Mouse (Mus musculus): Measurements from ENCODE around the gene Zpbp2. TPM values are rescaled to one million over a fixed set of nuclear protein-coding genes. Genes with fewer than 3 reads are reported as not detected.
"Not testable (repeated sequence)": the region's sequence is repeated elsewhere in the genome, so short reads cannot be mapped to it uniquely, and the experiment has no call there.

The Zpbp2 gene
- polyA plus RNA-seq, 1 experiment from 2014 or later = 0.37 TPM

- H3K4me3 ChIP-seq = no peak overlapping the region
- H3K4me2 ChIP-seq (replicated peaks) = no peak overlapping the region
- no peak for ATAC-seq (ENCODE audit: low FRiP score, low read depth)
- H3K27me3 ChIP-seq = peaks cover 44% of the 10 kb centered on the region
- H3K9me3 ChIP-seq = no peaks in the 10 kb centered on the region
- 42% methylated on average over 5 of the region's 6 CpGs for WGBS
- no peak overlapping the region for H3K9ac ChIP-seq (replicated peaks)
- H3K27ac ChIP-seq (replicated peaks) = no peak overlapping the region
- H3K4me1 ChIP-seq = peaks cover 5% of the 10 kb centered on the region
- no peaks in the 10 kb centered on the region for H3K36me3 ChIP-seq
Measured at GRCm38 (mm10) chr11:98597363-98597762, 46.5 kb downstream of the Zpbp2 start.

GRCm38 (mm10) chr11:98597991-98598390 lies 47.1 kb downstream of the Zpbp2 start, which contains the start of gene Lrrc3c:
TSS of gene Lrrc3c (plus strand) at chr11:98598291.
- H3K4me1 ChIP-seq = peaks cover 7% of the 10 kb centered on the region
- H3K36me3 ChIP-seq = no peaks in the 10 kb centered on the region
- H3K9me3 ChIP-seq = no peaks in the 10 kb centered on the region
- ATAC-seq (ENCODE audit: low FRiP score, low read depth) = no peak
- H3K9ac ChIP-seq (replicated peaks) = no peak within 1 kb of the TSS
- peaks cover 41% of the 10 kb centered on the region for H3K27me3 ChIP-seq
- 87% methylated on average over 8 of the region's 8 CpGs for WGBS
- no peak within 1 kb of the TSS for H3K27ac ChIP-seq (replicated peaks)
- no peak within 1 kb of the TSS for H3K4me2 ChIP-seq (replicated peaks)
- H3K4me3 ChIP-seq = no peak within 1 kb of the TSS

- Histone ChIP-seq H3K27me3 (peaks cover 41% of the 10 kb centered on the region), H3K36me3 (no peaks in the 10 kb centered on the region), H3K27ac (replicated peaks) (no peak overlapping the region), H3K9me3 (no peaks in the 10 kb centered on the region), H3K4me1 (peaks cover 7% of the 10 kb centered on the region), H3K9ac (replicated peaks) (no peak overlapping the region), H3K4me2 (replicated peaks) (no peak overlapping the region), H3K4me3 (no peak overlapping the region)
- WGBS = 73% methylated on average over 18 of the region's 18 CpGs
- no peak for ATAC-seq (ENCODE audit: low FRiP score, low read depth)
Measured at GRCm38 (mm10) chr11:98598851-98599290, 48.0 kb downstream of the Zpbp2 start.

- no peaks in the 10 kb centered on the region for H3K9me3 ChIP-seq
- WGBS = 44% methylated on average over 18 of the region's 18 CpGs
- ATAC-seq (ENCODE audit: low FRiP score, low read depth) = no peak
- no peaks in the 10 kb centered on the region for H3K36me3 ChIP-seq
- no peak overlapping the region for H3K27ac ChIP-seq (replicated peaks)
- peaks cover 41% of the 10 kb centered on the region for H3K27me3 ChIP-seq
- H3K4me1 ChIP-seq = peaks cover 7% of the 10 kb centered on the region
- no peak overlapping the region for H3K4me3 ChIP-seq
- no peak overlapping the region for H3K9ac ChIP-seq (replicated peaks)
- no peak overlapping the region for H3K4me2 ChIP-seq (replicated peaks)
Measured at GRCm38 (mm10) chr11:98599291-98599690, 48.4 kb downstream of the Zpbp2 start.

- Histone ChIP-seq H3K27ac (replicated peaks) (no peak overlapping the region), H3K4me2 (replicated peaks) (peak overlapping the region; percentile 59), H3K4me1 (peaks cover 7% of the 10 kb centered on the region), H3K4me3 (peak overlapping the region; percentile 33), H3K27me3 (peaks cover 55% of the 10 kb centered on the region), H3K9me3 (no peaks in the 10 kb centered on the region), H3K9ac (replicated peaks) (0 out of 2 replicates have a peak overlapping the region, but pooled peaks have one; percentile 28), H3K36me3 (no peaks in the 10 kb centered on the region)
- ATAC-seq (ENCODE audit: low FRiP score, low read depth) = peak; percentile 52; the same call in 1 of the 2 replicates
- WGBS = 2% methylated on average over 20 of the region's 20 CpGs
Measured at GRCm38 (mm10) chr11:98602090-98602690, 51.3 kb downstream of the Zpbp2 start.

- no peaks in the 10 kb centered on the region for H3K9me3 ChIP-seq
- no peak for ATAC-seq (ENCODE audit: low FRiP score, low read depth)
- H3K27ac ChIP-seq (replicated peaks) = no peak overlapping the region
- peaks cover 7% of the 10 kb centered on the region for H3K4me1 ChIP-seq
- H3K4me3 ChIP-seq = no peak overlapping the region
- WGBS = 90% methylated on average over 2 of the region's 2 CpGs
- H3K4me2 ChIP-seq (replicated peaks) = no peak overlapping the region
- H3K27me3 ChIP-seq = peaks cover 43% of the 10 kb centered on the region
- H3K36me3 ChIP-seq = no peaks in the 10 kb centered on the region
- no peak overlapping the region for H3K9ac ChIP-seq (replicated peaks)
Measured at GRCm38 (mm10) chr11:98603953-98604352, 53.1 kb downstream of the Zpbp2 start.

GRCm38 (mm10) chr11:98604911-98605310 lies 54.0 kb downstream of the Zpbp2 start:
- H3K4me3 ChIP-seq; H3K27ac ChIP-seq (replicated peaks); H3K9ac ChIP-seq (replicated peaks); ATAC-seq (ENCODE audit: low FRiP score, low read depth); H3K4me1 ChIP-seq; H3K9me3 ChIP-seq; H3K36me3 ChIP-seq; H3K4me2 ChIP-seq (replicated peaks): not testable (repeated sequence)
- WGBS = 71% methylated on average over 6 of the region's 6 CpGs
- peaks cover 33% of the 10 kb centered on the region; the same call in 1 of the 2 replicates for H3K27me3 ChIP-seq

- Histone ChIP-seq H3K9me3 (no peaks in the 10 kb centered on the region), H3K4me3 (no peak overlapping the region), H3K4me1 (peaks cover 7% of the 10 kb centered on the region), H3K36me3 (no peaks in the 10 kb centered on the region), H3K27ac (replicated peaks) (no peak overlapping the region), H3K4me2 (replicated peaks) (no peak overlapping the region), H3K27me3 (peaks cover 19% of the 10 kb centered on the region; the same call in 1 of the 2 replicates), H3K9ac (replicated peaks) (no peak overlapping the region)
- 15% methylated on average over 3 of the region's 3 CpGs for WGBS
- no peak for ATAC-seq (ENCODE audit: low FRiP score, low read depth)
Measured at GRCm38 (mm10) chr11:98606763-98607162, 55.9 kb downstream of the Zpbp2 start.

Other genes starting within 250 kb of the Zpbp2 start
- 1.3 and 2.3 TPM in 2 replicates for gene Neurod2, start 221.4 kb upstream of the Zpbp2 start, polyA plus RNA-seq (2016; fragmentation: Nextera tagmentation; extraction: Ambion mirVana)
- 1.2 and 1.4 TPM in 2 replicates for gene Ppp1r1b, start 202.7 kb upstream of the Zpbp2 start, polyA plus RNA-seq (2016; fragmentation: Nextera tagmentation; extraction: Ambion mirVana)
- 46.9 and 52.0 TPM in 2 replicates for gene Stard3, start 192.7 kb upstream of the Zpbp2 start, polyA plus RNA-seq (2016; fragmentation: Nextera tagmentation; extraction: Ambion mirVana)
- gene Tcap, start 167.3 kb upstream of the Zpbp2 start, polyA plus RNA-seq (2016; fragmentation: Nextera tagmentation; extraction: Ambion mirVana) = 0.19 and 0.33 TPM in 2 replicates
- 0.15 TPM in 1 of 2 replicates, not detected in the other for gene Pnmt, start 164.6 kb upstream of the Zpbp2 start, polyA plus RNA-seq (2016; fragmentation: Nextera tagmentation; extraction: Ambion mirVana)
- gene Pgap3, start 150.6 kb upstream of the Zpbp2 start, polyA plus RNA-seq (2016; fragmentation: Nextera tagmentation; extraction: Ambion mirVana) = 9.0 and 9.3 TPM in 2 replicates
- gene Erbb2, start 138.6 kb upstream of the Zpbp2 start, polyA plus RNA-seq (2016; fragmentation: Nextera tagmentation; extraction: Ambion mirVana) = 14.9 and 17.4 TPM in 2 replicates
- gene Mien1, start 112.1 kb upstream of the Zpbp2 start, polyA plus RNA-seq (2016; fragmentation: Nextera tagmentation; extraction: Ambion mirVana) = 158 and 163 TPM in 2 replicates
- 0.43 and 0.75 TPM in 2 replicates for gene Grb7, start 104.7 kb upstream of the Zpbp2 start, polyA plus RNA-seq (2016; fragmentation: Nextera tagmentation; extraction: Ambion mirVana)
- 0.27 TPM in 1 of 2 replicates, not detected in the other for gene Ikzf3, start 5.1 kb upstream of the Zpbp2 start, polyA plus RNA-seq (2016; fragmentation: Nextera tagmentation; extraction: Ambion mirVana)
- gene Ormdl3, start 36.3 kb downstream of the Zpbp2 start, polyA plus RNA-seq (2016; fragmentation: Nextera tagmentation; extraction: Ambion mirVana) = 67.1 and 73.1 TPM in 2 replicates
- gene Lrrc3c, start 47.2 kb downstream of the Zpbp2 start, polyA plus RNA-seq (2016; fragmentation: Nextera tagmentation; extraction: Ambion mirVana) = not detected in 2 replicates
- gene Gm12355, start 74.6 kb downstream of the Zpbp2 start, polyA plus RNA-seq (2016; fragmentation: Nextera tagmentation; extraction: Ambion mirVana) = 0.68 and 1.2 TPM in 2 replicates
- gene Gsdma3, start 75.3 kb downstream of the Zpbp2 start, polyA plus RNA-seq (2016; fragmentation: Nextera tagmentation; extraction: Ambion mirVana) = not detected in 2 replicates
- gene Gsdma2, start 95.7 kb downstream of the Zpbp2 start, polyA plus RNA-seq (2016; fragmentation: Nextera tagmentation; extraction: Ambion mirVana) = not detected in 2 replicates
- not detected in 2 replicates for gene Gsdma, start 113.3 kb downstream of the Zpbp2 start, polyA plus RNA-seq (2016; fragmentation: Nextera tagmentation; extraction: Ambion mirVana)
- gene Psmd3, start 131.5 kb downstream of the Zpbp2 start, polyA plus RNA-seq (2016; fragmentation: Nextera tagmentation; extraction: Ambion mirVana) = 234 and 244 TPM in 2 replicates
- not detected in 2 replicates for gene Csf3, start 150.2 kb downstream of the Zpbp2 start, polyA plus RNA-seq (2016; fragmentation: Nextera tagmentation; extraction: Ambion mirVana)
- 96.5 and 97.7 TPM in 2 replicates for gene Med24, start 178.3 kb downstream of the Zpbp2 start, polyA plus RNA-seq (2016; fragmentation: Nextera tagmentation; extraction: Ambion mirVana)
- gene Thra, start 189.5 kb downstream of the Zpbp2 start, polyA plus RNA-seq (2016; fragmentation: Nextera tagmentation; extraction: Ambion mirVana) = 45.3 and 47.6 TPM in 2 replicates
- gene Nr1d1, start 224.2 kb downstream of the Zpbp2 start, polyA plus RNA-seq (2016; fragmentation: Nextera tagmentation; extraction: Ambion mirVana) = 1.2 and 1.5 TPM in 2 replicates
- 38.6 and 42.4 TPM in 2 replicates for gene Msl1, start 244.4 kb downstream of the Zpbp2 start, polyA plus RNA-seq (2016; fragmentation: Nextera tagmentation; extraction: Ambion mirVana)